Mouse (Mus musculus) lung, postnatal 0 days (tissue): ENCODE measurements at regions not wholly inside any gene's neighbourhood (a gene's known extent, or its start where the extent isn't known, plus 50 kb on each side); places are given as distances from the start of the nearest gene placed in this dataset.

Experiments used
- CTCF ChIP-seq: IDR thresholded peaks from 2 replicates; pipeline ENCODE4 v1.5.1; 2016; ENCODE audit warnings: antibody characterized with exemption, mild to moderate bottlenecking
- EP300 ChIP-seq: IDR thresholded peaks from 2 replicates; pipeline ENCODE4 v1.6.1; 2016; ENCODE audit warnings: antibody characterized with exemption, mild to moderate bottlenecking, control low read depth

DNA sequence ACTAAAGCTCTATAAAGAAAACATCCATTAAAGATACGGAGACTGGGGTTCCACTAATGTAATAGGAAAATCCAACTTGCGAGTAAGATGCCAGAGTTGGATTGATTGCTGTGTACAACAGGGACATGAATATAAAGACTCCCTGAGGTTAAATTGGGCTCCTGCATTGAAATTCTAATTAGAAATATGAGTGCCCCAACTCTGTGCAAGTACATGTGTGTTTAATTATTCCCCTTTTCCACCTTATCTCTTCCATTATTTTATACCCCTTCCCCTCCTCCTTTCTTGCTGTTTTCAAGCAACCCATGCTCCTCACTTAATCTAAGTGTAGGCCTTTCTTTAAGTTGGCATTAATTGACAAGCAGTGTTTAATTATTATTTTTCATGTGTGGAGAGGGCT, 315.7 kb upstream of the G2e3 start:
- TF ChIP-seq EP300 (no peak), CTCF (no peak)
